Mouse (Mus musculus): Measurements from ENCODE around the gene Sv2a. TPM values are rescaled to one million over a fixed set of nuclear protein-coding genes. Genes with fewer than 3 reads are reported as not detected.
A peak's percentile ranks its signal among the peaks of the same experiment; 100 is the strongest.

Gene Sv2a
- polyA plus RNA-seq, 1 experiment from 2014 or later: 2.2 TPM

GRCm38 (mm10) chr3:96161869-96162840 lies 18.8 kb upstream of the Sv2a start, which contains the start of gene Mtmr11:
Gene Mtmr11, plus strand, starts transcription at chr3:96162004.
- Histone ChIP-seq H3K4me3 (ENCODE audit: low read depth, low read length) (peak within 1 kb of the TSS; percentile 43), H3K36me3 (ENCODE audit: insufficient read depth, low read length) (no peaks in the 10 kb centered on the region), H3K27me3 (replicated peaks; ENCODE audit: insufficient read depth, low read length) (no peaks in the 10 kb centered on the region), H3K9ac (replicated peaks; ENCODE audit: low read depth) (peak within 1 kb of the TSS; percentile 44), H3K9me3 (ENCODE audit: low read length) (no peaks in the 10 kb centered on the region), H3K4me1 (ENCODE audit: insufficient read depth, low read depth, low read length) (peaks cover 16% of the 10 kb centered on the region; the same call in 1 of the 2 replicates), H3K4me2 (replicated peaks; ENCODE audit: low read depth, low read length) (peak within 1 kb of the TSS; percentile 88), H3K27ac (ENCODE audit: low read length) (peak within 1 kb of the TSS; percentile 63)
- DNase-seq (ENCODE audit: low spot score) (peak; percentile 82), ATAC-seq (peak; percentile 22; the same call in 1 of the 2 replicates)
- 8% methylated on average over 16 of the region's 16 CpGs for WGBS
- TF ChIP-seq EP300 (IDR thresholded peaks at IDR 0.05) (no peak), CTCF (IDR thresholded peaks at IDR 0.05) (no peak)

- WGBS: 91% methylated on average over 6 of the region's 6 CpGs
Measured at GRCm38 (mm10) chr3:96163040-96163439, 17.9 kb upstream of the Sv2a start.

GRCm38 (mm10) chr3:96168466-96169158 lies 12.3 kb upstream of the Sv2a start:
- Histone ChIP-seq H3K27ac (ENCODE audit: low read length) (no peak overlapping the region), H3K4me2 (replicated peaks; ENCODE audit: low read depth, low read length) (no peak overlapping the region), H3K27me3 (replicated peaks; ENCODE audit: insufficient read depth, low read length) (no peaks in the 10 kb centered on the region), H3K36me3 (ENCODE audit: insufficient read depth, low read length) (no peaks in the 10 kb centered on the region), H3K9me3 (ENCODE audit: low read length) (no peaks in the 10 kb centered on the region), H3K4me1 (ENCODE audit: insufficient read depth, low read depth, low read length) (peaks cover 19% of the 10 kb centered on the region; the same call in 1 of the 2 replicates), H3K4me3 (ENCODE audit: low read depth, low read length) (no peak overlapping the region), H3K9ac (replicated peaks; ENCODE audit: low read depth) (no peak overlapping the region)
- ATAC-seq (no peak), DNase-seq (ENCODE audit: low spot score) (no peak)
- 44% methylated on average over 12 of the region's 12 CpGs for WGBS
- TF ChIP-seq CTCF (IDR thresholded peaks at IDR 0.05): no peak
- TF ChIP-seq EP300 (IDR thresholded peaks at IDR 0.05): no peak

More at GRCm38 (mm10) chr3:96163040-96163439, 17.9 kb upstream of the Sv2a start:
- Histone ChIP-seq H3K27me3 (replicated peaks; ENCODE audit: insufficient read depth, low read length) (no peaks in the 10 kb centered on the region), H3K9ac (replicated peaks; ENCODE audit: low read depth) (no peak overlapping the region), H3K27ac (ENCODE audit: low read length) (no peak overlapping the region), H3K4me2 (replicated peaks; ENCODE audit: low read depth, low read length) (no peak overlapping the region), H3K36me3 (ENCODE audit: insufficient read depth, low read length) (no peaks in the 10 kb centered on the region), H3K9me3 (ENCODE audit: low read length) (no peaks in the 10 kb centered on the region), H3K4me3 (ENCODE audit: low read depth, low read length) (no peak overlapping the region), H3K4me1 (ENCODE audit: insufficient read depth, low read depth, low read length) (peaks cover 16% of the 10 kb centered on the region; the same call in 1 of the 2 replicates)
- DNase-seq (ENCODE audit: low spot score) (no peak), ATAC-seq (no peak)
- TF ChIP-seq CTCF (IDR thresholded peaks at IDR 0.05): no peak
- TF ChIP-seq EP300 (IDR thresholded peaks at IDR 0.05): no peak

- ATAC-seq: no peak
- Histone ChIP-seq H3K36me3 (ENCODE audit: insufficient read depth, low read length) (0 out of 2 replicates have a peak, but pooled peaks cover 5% of the 10 kb centered on the region), H3K9ac (replicated peaks; ENCODE audit: low read depth) (no peak overlapping the region), H3K4me3 (ENCODE audit: low read depth, low read length) (no peak overlapping the region), H3K27me3 (replicated peaks; ENCODE audit: insufficient read depth, low read length) (no peaks in the 10 kb centered on the region), H3K4me1 (ENCODE audit: insufficient read depth, low read depth, low read length) (peaks cover 19% of the 10 kb centered on the region; the same call in 1 of the 2 replicates), H3K4me2 (replicated peaks; ENCODE audit: low read depth, low read length) (no peak overlapping the region), H3K9me3 (ENCODE audit: low read length) (no peaks in the 10 kb centered on the region), H3K27ac (ENCODE audit: low read length) (no peak overlapping the region)
- TF ChIP-seq EP300 (IDR thresholded peaks at IDR 0.05) (no peak), CTCF (IDR thresholded peaks at IDR 0.05) (no peak)
- 83% methylated on average over 4 of the region's 4 CpGs for WGBS
- no peak for DNase-seq (ENCODE audit: low spot score)
Measured at GRCm38 (mm10) chr3:96170276-96170675, 10.7 kb upstream of the Sv2a start.

- DNase-seq (ENCODE audit: low spot score) (peak; percentile 27), ATAC-seq (no peak)
- peak overlapping the region; percentile 81; the same call in 1 of the 2 replicates for H3K4me3 ChIP-seq (ENCODE audit: low read depth, low read length)
- no peak for TF ChIP-seq CTCF (IDR thresholded peaks at IDR 0.05)
- TF ChIP-seq EP300 (IDR thresholded peaks at IDR 0.05): no peak
- H3K9me3 ChIP-seq (ENCODE audit: low read length): no peaks in the 10 kb centered on the region
- peak overlapping the region; percentile 99 for H3K27ac ChIP-seq (ENCODE audit: low read length)
- 42% methylated on average over 10 of the region's 10 CpGs for WGBS
- no peaks in the 10 kb centered on the region for H3K27me3 ChIP-seq (replicated peaks; ENCODE audit: insufficient read depth, low read length)
- peaks cover 19% of the 10 kb centered on the region; the same call in 1 of the 2 replicates for H3K4me1 ChIP-seq (ENCODE audit: insufficient read depth, low read depth, low read length)
- H3K9ac ChIP-seq (replicated peaks; ENCODE audit: low read depth): 0 out of 2 replicates have a peak overlapping the region, but pooled peaks have one; percentile 5
- peak overlapping the region; percentile 87 for H3K4me2 ChIP-seq (replicated peaks; ENCODE audit: low read depth, low read length)
- 0 out of 2 replicates have a peak, but pooled peaks cover 6% of the 10 kb centered on the region for H3K36me3 ChIP-seq (ENCODE audit: insufficient read depth, low read length)
Measured at GRCm38 (mm10) chr3:96170976-96171545, 9.9 kb upstream of the Sv2a start.
